Mouse (Mus musculus) thymus, adult 2 months (tissue): Measurements from ENCODE around the gene Pdgfra. TPM values are rescaled to one million over a fixed set of nuclear protein-coding genes. Genes with fewer than 3 reads are reported as not detected.

Source experiments
- DNase-seq: peaks from one replicate; pipeline ENCODE4 v3.0.0; 2021
- H3K27ac ChIP-seq: fragments of 200-500 bp; 2 replicates; pipeline ENCODE4 v1.5.1; 2012; ENCODE audit warnings: low read length, control low read depth; ENCODE audit not compliant: control insufficient read depth, insufficient read depth
- H3K27me3 ChIP-seq: fragments of 200-500 bp; 2 replicates; pipeline ENCODE4 v1.6.1; 2012; ENCODE audit warnings: mild to moderate bottlenecking, low read length, moderate library complexity, mixed read lengths; ENCODE audit not compliant: control insufficient read depth, insufficient read depth
- H3K36me3 ChIP-seq: fragments of 200-500 bp; 2 replicates; pipeline ENCODE4 v1.6.1; 2012; ENCODE audit warnings: mild to moderate bottlenecking, low read length, moderate library complexity; ENCODE audit not compliant: control insufficient read depth, insufficient read depth
- H3K4me1 ChIP-seq: fragments of 200-500 bp; replicated peaks from 2 replicates; pipeline ENCODE4 v1.6.1; 2012; ENCODE audit warnings: low read length; ENCODE audit not compliant: control insufficient read depth, insufficient read depth
- H3K4me3 ChIP-seq: fragments of 200-500 bp; 2 replicates; pipeline ENCODE4 v1.5.1; 2012; ENCODE audit warnings: mild to moderate bottlenecking, low read length, control low read depth, moderate library complexity; ENCODE audit not compliant: control insufficient read depth, insufficient read depth
- CTCF ChIP-seq: fragments of 200-500 bp; IDR thresholded peaks from 2 replicates; pipeline ENCODE4 v1.5.1; 2012; ENCODE audit warnings: mild to moderate bottlenecking, control low read depth, low read length, moderate library complexity, borderline replicate concordance; ENCODE audit not compliant: control insufficient read depth, poor library complexity, insufficient read depth; ENCODE audit errors: extremely low read depth
- POLR2A ChIP-seq: fragments of 200-500 bp; IDR thresholded peaks from 2 replicates; pipeline ENCODE4 v1.6.1; 2012; ENCODE audit warnings: mild to moderate bottlenecking, low read length, control low read depth, moderate library complexity; ENCODE audit not compliant: control insufficient read depth, poor library complexity, insufficient read depth; ENCODE audit errors: extremely low read depth
- WGBS: fragments of 180-500 bp; shearing (Covaris S2); methylation state at CpG from one replicate; pipeline ENCODE4 v1.1.7; 2018; 5-methylcytosine and 5-hydroxymethylcytosine counted together
- polyA plus RNA-seq: library from polyadenylated mRNA; depleted of rRNA; stranded (reverse); fragments of >200 nt; gene quantifications from 2 replicates; pipeline ENCODE4 v1.2.3, GENCODE M21; 2012

Pdgfra gene
- polyA plus RNA-seq, 1 experiment: 3.4 TPM

DNA sequence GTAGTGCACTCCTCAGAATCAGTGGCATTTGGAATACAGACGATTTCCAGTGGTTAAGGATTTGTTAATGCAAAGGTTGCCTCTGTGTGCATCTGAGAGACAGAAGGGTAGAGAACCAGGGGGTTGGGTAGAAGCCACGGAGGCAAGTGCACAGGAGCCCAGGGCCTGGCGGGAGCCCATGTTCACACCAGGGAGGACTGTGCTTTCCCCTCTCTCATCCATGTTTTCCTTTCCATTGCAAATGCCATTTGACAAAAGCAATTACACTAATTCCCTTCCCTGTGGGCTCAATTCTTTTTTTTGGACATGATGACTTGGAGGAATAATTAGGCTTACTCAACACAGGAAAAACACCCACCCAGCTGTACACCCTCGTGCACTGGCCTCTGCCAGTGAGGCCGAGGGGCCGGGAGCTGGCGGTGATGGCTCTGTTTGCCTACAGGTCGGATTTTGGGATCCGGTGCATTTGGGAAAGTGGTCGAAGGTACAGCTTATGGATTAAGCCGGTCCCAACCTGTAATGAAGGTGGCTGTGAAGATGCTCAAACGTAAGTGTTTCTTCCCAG is 27.7 kb downstream of the Pdgfra start:
- Histone ChIP-seq H3K27me3 (no peaks in the 10 kb centered on the region), H3K4me3 (no peak overlapping the region), H3K36me3 (no peaks in the 10 kb centered on the region), H3K4me1 (no peaks in the 10 kb centered on the region), H3K27ac (no peak overlapping the region)
- TF ChIP-seq CTCF (no peak), POLR2A (no peak)
- DNase-seq: no peak
- WGBS: 93% methylated on average over 12 of the region's 12 CpGs

DNA sequence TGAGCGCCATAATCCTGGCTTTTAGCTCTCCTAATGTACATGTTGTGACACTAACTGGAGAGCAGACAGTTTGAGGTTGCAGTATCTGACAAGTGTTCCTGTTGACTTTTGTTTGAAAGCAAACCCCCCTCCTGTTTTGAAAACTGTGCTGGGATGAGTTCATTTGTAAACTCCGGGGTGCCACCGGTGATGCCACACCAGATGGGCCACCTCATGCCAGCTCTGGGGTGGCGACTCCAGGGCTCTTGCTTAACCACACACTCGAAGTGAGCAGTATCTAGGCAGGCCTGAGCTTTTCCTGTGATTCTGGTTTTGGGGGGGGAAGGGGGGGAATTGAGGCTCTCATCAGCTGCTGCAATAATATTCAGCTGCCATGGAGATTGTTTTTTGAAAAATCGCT is 31.6 kb downstream of the Pdgfra start:
- H3K36me3 ChIP-seq: no peaks in the 10 kb centered on the region
- TF ChIP-seq POLR2A (no peak), CTCF (no peak)
- DNase-seq: no peak
- H3K27ac ChIP-seq: no peak overlapping the region
- no peaks in the 10 kb centered on the region for H3K4me1 ChIP-seq
- no peaks in the 10 kb centered on the region for H3K27me3 ChIP-seq
- 48% methylated on average over 6 of the region's 6 CpGs for WGBS
- no peak overlapping the region for H3K4me3 ChIP-seq

DNA sequence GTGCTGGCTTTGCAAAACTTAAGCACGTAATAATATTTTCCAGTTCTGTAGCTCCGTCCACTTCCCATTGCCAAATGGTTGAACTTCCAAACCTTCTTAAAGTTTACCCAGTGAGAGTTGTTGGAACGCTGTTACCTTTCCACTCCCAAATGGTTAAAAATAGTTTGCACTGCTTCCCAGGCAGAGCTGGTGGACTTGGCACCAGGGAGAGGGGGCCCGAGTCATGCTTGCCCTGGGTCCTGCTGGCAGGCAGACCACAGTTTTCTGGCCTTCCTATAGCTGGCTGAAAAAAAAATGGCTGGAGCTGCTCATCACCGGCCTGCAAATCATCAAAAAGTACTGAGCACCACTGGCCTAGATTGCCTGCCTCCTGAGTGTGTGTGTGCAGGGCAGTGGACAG is 32.0 kb downstream of the Pdgfra start:
- H3K36me3 ChIP-seq: no peaks in the 10 kb centered on the region
- H3K4me1 ChIP-seq: no peaks in the 10 kb centered on the region
- H3K27ac ChIP-seq: no peak overlapping the region
- DNase-seq: no peak
- WGBS: 87% methylated on average over 5 of the region's 5 CpGs
- H3K4me3 ChIP-seq: no peak overlapping the region
- no peaks in the 10 kb centered on the region for H3K27me3 ChIP-seq
- TF ChIP-seq POLR2A (no peak), CTCF (no peak)

DNA sequence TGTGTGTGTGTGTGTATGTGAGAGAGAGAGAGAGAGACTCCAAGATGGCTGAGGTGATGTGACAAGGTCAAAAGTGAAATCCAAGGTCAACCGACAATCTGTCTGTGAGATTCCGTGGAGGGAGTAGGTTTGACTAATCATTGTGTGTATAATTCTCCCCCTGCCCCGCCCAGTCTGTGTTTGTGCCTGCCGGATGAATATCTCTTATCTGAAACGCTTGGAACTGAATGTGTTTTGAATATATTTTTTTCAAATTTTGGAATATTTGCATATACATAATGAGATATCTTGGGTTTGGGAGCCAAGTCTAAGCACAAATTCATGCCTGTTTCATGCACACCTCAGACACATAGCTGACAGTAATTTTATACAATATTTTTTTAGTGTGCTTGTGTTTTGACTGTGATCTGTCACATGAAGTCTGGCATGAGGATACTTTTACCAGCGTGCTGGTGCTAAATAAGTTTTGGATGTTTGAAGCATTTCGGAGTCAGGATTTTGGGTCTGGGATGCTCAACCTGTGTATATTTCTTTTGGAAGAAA is 32.7 kb downstream of the Pdgfra start:
- TF ChIP-seq CTCF (no peak), POLR2A (no peak)
- H3K27ac ChIP-seq: no peak overlapping the region
- H3K4me1 ChIP-seq: no peaks in the 10 kb centered on the region
- DNase-seq: no peak
- H3K27me3 ChIP-seq: no peaks in the 10 kb centered on the region
- H3K36me3 ChIP-seq: no peaks in the 10 kb centered on the region
- no peak overlapping the region for H3K4me3 ChIP-seq
- WGBS: 89% methylated on average over 7 of the region's 7 CpGs

DNA sequence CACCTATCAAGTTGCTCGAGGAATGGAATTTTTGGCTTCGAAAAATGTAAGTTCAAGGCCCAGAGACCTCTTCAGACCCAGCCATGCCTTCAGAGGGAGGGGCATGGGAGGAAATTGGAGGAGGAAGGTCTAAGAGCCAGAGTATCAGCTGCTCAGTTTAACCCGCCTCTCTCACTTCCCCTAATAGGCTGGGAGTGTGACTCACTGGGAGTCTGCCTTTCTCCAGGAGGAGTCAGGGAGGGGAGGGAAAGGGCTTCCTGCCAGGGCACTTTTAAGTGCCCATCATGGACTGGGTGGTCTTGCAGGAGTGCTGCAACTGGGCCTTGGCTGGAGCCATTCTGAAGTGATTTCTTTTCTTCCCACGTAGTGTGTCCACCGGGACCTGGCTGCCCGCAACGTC is 33.5 kb downstream of the Pdgfra start:
- Histone ChIP-seq H3K27ac (no peak overlapping the region), H3K27me3 (no peaks in the 10 kb centered on the region), H3K4me1 (no peaks in the 10 kb centered on the region), H3K36me3 (no peaks in the 10 kb centered on the region), H3K4me3 (no peak overlapping the region)
- 83% methylated on average over 7 of the region's 7 CpGs for WGBS
- TF ChIP-seq CTCF: no peak
- TF ChIP-seq POLR2A: no peak
- DNase-seq: no peak

DNA sequence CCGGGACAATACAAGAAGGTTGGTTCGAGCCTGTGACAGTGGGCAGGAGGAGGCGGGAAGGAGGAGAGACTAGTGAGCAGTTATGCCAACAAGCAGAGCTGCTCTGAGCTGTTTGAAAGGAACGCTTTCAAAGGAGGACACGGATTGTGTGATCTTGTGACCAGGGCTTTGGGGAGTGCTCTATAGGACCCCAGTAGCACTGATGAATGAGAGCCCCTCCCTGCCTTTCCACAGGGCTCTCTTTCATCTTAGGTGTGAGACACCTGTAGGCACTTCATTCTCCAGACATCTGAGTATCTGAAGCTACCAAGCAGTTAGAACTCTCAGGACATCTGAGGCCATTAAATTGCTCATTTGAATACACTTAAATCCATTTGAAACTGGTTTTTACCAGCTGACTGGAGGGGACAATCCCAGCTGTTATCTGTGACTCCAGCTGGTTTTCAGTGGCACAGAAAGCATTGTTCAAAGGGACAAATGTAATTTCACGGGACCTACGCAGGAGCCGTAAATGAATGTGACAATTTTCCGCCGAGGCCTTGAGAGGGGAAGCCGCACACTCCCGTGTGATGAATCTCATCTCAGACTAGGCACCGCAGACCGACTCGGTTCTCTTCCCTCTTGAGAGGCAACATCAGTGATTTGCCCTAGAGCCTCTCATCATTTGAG is 37.4 kb downstream of the Pdgfra start:
- no peak overlapping the region for H3K27ac ChIP-seq
- TF ChIP-seq CTCF (no peak), POLR2A (no peak)
- no peaks in the 10 kb centered on the region for H3K27me3 ChIP-seq
- H3K36me3 ChIP-seq: no peaks in the 10 kb centered on the region
- no peak for DNase-seq
- H3K4me3 ChIP-seq: no peak overlapping the region
- no peaks in the 10 kb centered on the region for H3K4me1 ChIP-seq
- 93% methylated on average over 15 of the region's 15 CpGs for WGBS

DNA sequence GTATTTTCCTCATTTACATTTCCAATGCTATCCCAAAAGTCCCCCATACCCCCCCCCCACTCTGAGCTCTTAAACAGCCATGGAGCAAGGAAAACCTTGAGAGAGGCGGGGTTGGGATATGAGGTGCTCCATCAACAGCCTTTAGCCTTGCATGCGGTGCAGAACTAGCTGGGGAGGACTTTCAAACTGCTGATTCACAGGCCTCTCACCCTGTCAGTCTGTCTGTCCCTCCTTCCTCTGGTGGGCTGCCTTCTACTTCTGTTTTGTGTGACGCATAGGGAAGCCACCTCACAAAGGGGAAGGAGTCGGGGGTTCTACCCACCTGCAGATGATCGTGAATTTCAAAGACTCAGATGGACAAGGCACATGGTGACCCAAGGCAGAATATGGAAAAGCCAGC is 41.0 kb downstream of the Pdgfra start:
- WGBS: 32% methylated on average over 5 of the region's 5 CpGs
- DNase-seq: no peak
- no peaks in the 10 kb centered on the region for H3K27me3 ChIP-seq
- H3K27ac ChIP-seq: no peak overlapping the region
- no peak for TF ChIP-seq CTCF
- TF ChIP-seq POLR2A: no peak
- H3K4me3 ChIP-seq: no peak overlapping the region
- H3K36me3 ChIP-seq: no peaks in the 10 kb centered on the region
- no peaks in the 10 kb centered on the region for H3K4me1 ChIP-seq
